Mouse (Mus musculus): ENCODE data around the gene Mgat3.
A peak's percentile ranks its signal among the peaks of the same experiment; 100 is the strongest.

The Mgat3 gene

GRCm38 (mm10) chr15:80182072-80182700 lies 8.7 kb downstream of the Mgat3 start:
- DNase-seq, result no peak

DNA sequence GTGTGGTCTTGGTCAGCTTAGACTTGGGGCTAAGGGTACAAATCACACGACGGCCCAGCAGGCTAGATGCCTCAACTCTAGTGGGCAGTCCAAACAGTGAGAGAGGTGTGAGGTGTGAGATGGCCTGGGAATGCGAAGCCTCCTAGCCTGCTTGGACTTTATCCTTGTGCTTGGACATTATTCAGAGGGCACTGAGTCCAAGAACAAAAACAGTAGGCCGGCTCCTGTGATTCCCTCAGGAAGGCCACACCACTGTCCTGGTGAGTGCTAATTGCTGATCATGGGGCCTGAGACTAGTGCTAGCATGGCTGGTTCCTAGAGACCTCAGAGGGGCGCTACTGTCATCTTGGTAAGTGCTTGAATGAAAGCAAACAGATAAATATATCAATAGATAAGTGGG lies 15.4 kb downstream of the Mgat3 start:
- DNase-seq, result no peak

DNA sequence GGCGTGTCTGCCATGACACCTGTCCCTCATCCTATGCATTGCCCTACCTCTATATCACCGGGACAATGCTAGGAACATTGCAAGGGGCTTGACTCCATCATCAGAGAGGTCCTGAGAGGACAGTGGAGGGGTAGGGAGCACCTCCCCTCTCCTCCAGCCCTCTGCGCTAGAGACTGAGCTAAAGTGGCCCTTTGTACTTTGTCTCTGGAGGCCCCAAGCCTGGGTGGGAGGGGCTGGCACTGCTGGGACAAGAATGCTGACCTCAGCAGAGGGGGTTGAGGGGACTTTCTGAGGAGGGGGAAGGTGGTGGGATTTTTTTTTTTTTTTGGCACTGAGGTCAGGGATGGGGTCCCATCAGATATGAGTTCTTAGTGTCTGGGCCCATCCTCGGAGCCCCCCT lies 16.6 kb downstream of the Mgat3 start:
- DNase-seq, result no peak

DNA sequence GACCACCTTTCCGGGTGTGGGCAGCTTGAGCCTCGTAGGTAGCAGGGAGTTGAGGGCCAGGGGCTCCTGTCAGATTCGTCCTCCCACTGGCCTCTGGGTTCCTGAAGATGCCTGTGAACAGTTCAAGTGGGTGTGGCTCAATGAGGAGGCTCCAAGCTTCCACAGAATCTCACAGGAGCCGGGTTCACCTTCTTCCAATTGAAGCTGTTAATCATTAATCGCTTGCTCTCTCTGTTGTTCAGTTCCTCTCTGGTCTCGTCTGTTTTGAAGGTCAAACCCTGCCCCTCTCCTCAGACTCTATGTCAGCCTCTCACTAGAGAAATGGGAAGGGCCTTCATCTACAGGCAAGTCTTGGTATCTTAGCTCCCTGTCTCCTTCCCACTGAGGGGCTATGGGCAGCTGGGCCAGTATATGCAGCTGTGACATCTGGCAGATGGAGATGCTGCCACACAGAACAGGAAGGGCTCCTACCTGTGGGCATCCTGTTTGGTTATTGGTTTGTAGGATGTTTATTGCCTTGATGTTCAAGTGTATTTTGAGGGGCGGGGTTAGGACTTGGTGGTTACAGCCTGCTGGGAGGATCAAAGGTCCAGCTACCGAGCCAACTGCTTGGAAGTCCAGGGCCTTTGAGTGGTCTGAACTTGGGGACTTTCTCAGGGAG lies 18.2 kb downstream of the Mgat3 start:
- no peak for DNase-seq

GRCm38 (mm10) chr15:80192246-80192585 lies 18.7 kb downstream of the Mgat3 start:
- DNase-seq, result no peak

DNA sequence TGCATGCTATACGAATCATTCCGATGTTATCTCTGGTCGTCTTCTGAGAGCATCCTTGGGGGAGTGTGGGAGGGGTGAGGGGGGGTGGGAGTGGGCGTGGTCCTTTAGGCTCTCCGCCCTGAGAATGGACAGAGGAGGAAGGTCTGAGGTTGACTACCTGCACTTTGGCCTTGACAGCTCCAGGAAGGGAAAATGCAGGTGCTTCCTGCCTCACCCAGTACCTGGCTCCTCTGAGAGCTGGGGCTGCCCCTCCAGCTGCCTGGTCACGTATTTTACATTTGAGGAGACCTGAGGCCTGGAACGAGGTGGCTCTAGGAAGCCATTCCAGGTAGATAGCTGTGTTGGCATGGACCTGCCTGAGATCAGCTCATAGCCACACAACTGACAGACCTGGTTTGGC lies 19.3 kb downstream of the Mgat3 start:
- DNase-seq, result no peak

DNA sequence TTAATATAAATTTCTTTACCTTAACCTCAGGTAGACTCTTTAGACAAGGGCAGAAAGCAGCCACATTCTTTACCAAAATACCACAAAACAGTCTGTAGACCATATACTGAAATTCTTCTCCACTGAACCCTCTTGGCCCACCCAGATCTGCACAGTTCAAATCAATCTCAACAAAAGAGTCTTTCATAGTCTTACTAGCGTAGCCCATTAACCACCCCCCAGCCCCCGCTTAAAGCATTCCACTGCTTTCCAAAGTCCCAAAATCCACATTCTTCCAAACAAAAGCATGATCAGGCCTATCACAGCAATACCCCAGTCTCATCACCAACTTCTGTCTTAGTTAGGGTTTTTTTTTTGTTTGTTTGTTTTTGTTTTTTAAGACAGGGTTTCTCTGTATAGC lies 26.0 kb downstream of the Mgat3 start:
- no peak for DNase-seq

GRCm38 (mm10) chr15:80202111-80202775 lies 28.7 kb downstream of the Mgat3 start:
- DNase-seq, result no peak

GRCm38 (mm10) chr15:80203406-80203805 lies 29.9 kb downstream of the Mgat3 start:
- DNase-seq, result peak; percentile 62

GRCm38 (mm10) chr15:80206057-80206565 lies 32.6 kb downstream of the Mgat3 start:
- DNase-seq, result no peak

GRCm38 (mm10) chr15:80208446-80208845 lies 34.9 kb downstream of the Mgat3 start:
- DNase-seq, result peak; percentile 16

DNA sequence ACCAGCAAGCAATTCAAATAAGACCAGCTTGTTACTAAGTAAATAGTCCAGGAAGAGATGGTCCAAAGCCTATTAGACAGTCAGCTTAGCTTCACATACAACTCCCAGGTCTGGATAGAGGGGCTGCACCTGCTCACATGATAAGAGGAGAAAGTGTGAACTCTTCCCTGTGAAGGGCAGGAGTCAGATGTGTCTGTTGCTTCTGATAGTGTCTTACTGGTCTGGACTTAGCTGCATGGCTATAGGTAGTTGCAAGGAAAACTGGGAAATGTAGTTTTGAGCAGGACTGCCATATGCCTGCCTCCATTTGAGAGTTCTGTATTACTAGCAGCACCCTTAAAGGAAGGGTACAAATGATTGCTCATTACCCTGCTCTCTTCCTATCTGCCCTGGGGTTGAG lies 40.2 kb downstream of the Mgat3 start:
- DNase-seq, result no peak

DNA sequence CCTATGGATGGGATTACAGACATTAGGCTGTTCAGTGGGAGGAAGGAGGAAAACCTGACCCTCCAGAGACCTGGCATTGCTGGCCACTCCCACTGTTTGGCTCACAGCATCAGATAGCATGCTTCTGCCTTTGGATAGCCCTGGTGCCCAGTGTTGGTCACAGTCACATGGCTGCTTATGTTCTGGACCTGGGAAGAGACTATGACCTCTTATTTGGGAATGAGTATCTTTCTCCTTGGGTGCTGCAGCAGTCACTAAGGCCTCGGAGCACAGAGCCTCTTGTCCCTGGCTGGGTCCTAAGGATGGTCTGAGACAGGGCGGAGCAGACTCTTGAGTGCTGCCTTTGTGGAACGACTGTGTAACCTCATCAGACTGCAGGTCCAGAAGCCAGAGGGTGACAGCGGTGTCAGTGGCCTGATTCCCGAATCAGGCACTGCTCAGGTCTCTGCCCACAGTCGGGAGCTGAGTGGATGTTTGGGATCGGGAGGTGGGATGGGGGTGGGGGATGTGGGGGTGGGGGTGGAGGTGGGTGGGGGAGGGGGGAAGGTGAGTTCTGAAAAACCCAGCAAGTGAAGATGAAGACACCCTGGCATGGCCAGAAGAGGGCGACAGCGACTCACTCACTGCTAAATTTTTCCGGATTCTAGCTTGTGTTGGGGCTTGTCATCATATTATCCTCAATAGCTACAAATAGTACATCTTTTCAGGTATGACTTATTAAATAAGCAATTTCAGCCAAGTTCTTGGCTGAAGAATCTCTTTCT lies 42.4 kb downstream of the Mgat3 start:
- DNase-seq, result peak; percentile 41

DNA sequence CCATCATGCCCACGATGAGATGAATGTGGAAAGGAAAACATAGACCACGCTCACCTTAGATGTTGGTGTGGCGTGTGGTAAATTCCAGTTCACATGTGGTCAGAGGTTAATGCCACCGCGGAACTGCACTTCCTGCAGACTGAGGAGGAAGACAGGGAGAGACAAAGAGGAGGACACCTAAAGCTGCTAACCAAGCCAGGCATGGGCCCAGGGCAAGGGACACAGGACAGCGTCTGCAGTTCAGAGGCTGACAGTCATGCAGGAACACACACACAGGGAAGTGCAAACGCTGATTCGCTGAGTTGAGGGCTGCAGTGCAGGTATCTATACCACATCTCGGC lies 42.9 kb downstream of the Mgat3 start:
- DNase-seq, result no peak

GRCm38 (mm10) chr15:80217476-80217875 lies 44.0 kb downstream of the Mgat3 start:
- DNase-seq, result no peak

- peak; percentile 61 for DNase-seq
Measured at GRCm38 (mm10) chr15:80219211-80219610, 45.7 kb downstream of the Mgat3 start.

DNA sequence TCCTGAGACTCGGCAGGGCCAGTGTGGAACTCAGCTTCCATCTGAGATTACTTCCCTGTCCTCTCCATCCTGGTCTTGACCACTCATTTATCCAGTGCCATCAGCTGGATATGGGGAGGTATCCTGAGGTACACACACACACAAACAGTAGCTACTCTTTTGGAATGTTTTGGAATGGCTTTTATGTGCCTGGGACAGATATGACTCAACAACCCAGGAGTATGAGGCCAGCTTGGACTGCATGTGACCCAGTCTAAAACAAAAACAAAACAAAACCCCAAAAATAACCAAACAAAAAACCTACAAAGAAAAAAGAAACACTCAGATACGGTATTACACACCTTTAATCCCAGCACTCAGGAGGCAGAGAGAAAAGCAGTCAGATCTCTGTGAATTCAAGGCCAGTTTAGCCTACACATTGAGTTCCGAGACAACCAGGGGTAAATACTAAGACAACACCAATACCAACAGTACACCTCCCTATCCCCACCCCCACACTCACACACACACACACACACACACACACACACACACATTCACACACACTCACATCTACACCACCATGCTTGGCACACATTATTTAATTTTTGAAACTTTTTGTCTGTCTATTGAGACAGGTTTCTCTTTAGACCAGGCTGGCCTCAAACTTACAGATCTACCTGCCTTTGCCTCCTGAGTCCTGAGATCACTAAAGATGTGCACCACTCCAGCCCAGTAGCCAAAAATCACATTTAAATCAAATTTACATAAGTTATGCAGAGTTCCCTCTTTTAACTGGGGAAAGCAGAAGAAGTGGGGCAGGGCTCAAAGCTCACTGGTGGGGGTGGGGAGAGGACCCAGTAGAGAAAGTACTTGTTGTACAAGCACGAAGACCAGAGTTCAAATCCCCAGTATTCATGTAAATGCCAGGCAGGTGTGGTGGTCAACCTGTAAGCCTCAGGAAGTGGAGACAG lies 46.5 kb downstream of the Mgat3 start:
- no peak for DNase-seq

DNA sequence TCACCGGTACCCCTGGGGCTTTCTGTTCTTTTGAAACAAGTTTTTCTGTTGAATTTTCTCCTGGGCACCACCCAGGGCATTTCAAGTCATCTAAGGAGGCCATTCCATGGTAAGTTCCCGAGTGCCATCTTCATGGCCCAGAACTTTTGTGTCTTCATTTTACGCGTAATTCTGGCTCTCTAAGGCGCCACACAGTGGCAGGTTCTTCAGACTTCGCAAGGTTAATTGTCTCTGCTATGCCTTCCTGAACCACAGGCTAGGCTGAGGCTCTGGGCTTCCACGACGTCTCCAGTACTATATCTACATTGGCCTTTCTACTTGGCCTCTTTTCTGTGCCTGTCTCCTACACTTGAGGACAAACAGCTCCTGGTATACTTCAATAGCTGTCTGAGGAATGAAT lies 47.5 kb downstream of the Mgat3 start:
- no peak for DNase-seq

DNA sequence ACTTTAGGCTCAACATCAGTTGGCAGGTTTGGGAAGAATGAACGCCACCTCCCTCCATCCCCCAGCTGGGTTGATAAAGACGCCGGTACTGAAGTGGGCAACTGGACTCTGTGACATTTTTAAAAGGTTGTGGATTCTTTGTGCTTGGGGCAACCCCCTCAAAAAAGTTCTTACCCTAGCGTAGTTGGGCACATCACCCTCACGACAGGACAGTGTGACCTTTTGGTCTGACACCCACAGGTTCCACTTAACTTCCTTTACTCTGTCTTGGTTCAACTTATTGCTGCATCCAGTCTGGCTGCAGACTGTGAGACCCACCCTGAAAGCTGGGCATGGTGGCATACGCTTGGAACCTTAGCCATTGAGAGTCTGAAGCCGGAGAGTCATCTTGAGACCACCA lies 50.2 kb downstream of the Mgat3 start:
- no peak for DNase-seq

- DNase-seq, result peak; percentile 78
Measured at GRCm38 (mm10) chr15:80225208-80225607, 51.7 kb downstream of the Mgat3 start.

DNA sequence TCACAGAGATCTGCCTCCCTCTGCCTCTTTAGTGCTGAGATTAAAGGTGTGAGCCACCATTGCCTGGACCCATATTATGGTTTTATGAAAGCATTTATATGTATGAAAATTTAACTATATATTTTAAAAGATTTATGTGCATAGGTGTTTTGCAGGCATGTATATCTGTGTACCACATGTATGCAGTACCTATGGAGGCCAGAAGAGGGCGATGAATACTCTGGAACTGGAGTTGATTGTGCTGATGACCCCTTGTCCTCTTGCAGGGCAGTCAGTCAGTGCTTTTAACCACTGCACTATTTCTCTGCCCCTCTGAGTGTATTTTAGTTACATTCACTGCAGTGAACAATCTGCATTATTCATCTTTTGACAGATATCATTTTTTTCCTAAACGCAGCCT lies 52.3 kb downstream of the Mgat3 start:
- peak; percentile 61 for DNase-seq

- DNase-seq, result no peak
Measured at GRCm38 (mm10) chr15:80228071-80228800, 54.7 kb downstream of the Mgat3 start.

Data from embryo, embryonic 11 days (tissue).